Mouse (Mus musculus) lung, adult 2 months (tissue): ENCODE measurements around the gene Anapc7. TPM values are rescaled to one million over a fixed set of nuclear protein-coding genes. Genes with fewer than 3 reads are reported as not detected.
"Not testable (repeated sequence)": the region's sequence is repeated elsewhere in the genome, so short reads cannot be mapped to it uniquely, and the experiment has no call there.

ENCODE experiments used
- DNase-seq: peaks from one replicate; pipeline ENCODE4 v3.0.0; 2022
- H3K4me1 ChIP-seq: fragments of 200-500 bp; 2 replicates; pipeline ENCODE4 v1.6.1; 2011; ENCODE audit warnings: low read length; ENCODE audit not compliant: control insufficient read depth, insufficient read depth
- H3K4me3 ChIP-seq: fragments of 200-500 bp; replicated peaks from 2 replicates; pipeline ENCODE3; 2011; ENCODE audit warnings: low read depth, mild to moderate bottlenecking, control low read depth, low read length; ENCODE audit errors: extremely low read depth
- CTCF ChIP-seq: fragments of 200-500 bp; IDR thresholded peaks from 2 replicates; pipeline ENCODE4 v1.5.1; 2011; ENCODE audit warnings: mild to moderate bottlenecking, low read length, control low read depth; ENCODE audit not compliant: insufficient read depth
- POLR2A ChIP-seq: fragments of 200-500 bp; IDR thresholded peaks from 2 replicates; pipeline ENCODE4 v1.6.1; 2011; ENCODE audit warnings: low read depth, mild to moderate bottlenecking, control low read depth, low read length, borderline replicate concordance; ENCODE audit errors: extremely low read depth
- WGBS: fragments of 180-500 bp; shearing (Covaris S2); methylation state at CpG from one replicate; pipeline ENCODE4 v1.1.7; 2018; 5-methylcytosine and 5-hydroxymethylcytosine counted together
- polyA plus RNA-seq: library from polyadenylated mRNA; depleted of rRNA; stranded (reverse); fragments of >200 nt; gene quantifications from 2 replicates; pipeline ENCODE4 v1.2.3, GENCODE M21; 2012

The Anapc7 gene
- polyA plus RNA-seq, 1 experiment, result 20.5 TPM

GRCm38 (mm10) chr5:122402160-122402559 is 19.3 kb upstream of the Anapc7 start:
- no peak for TF ChIP-seq POLR2A
- TF ChIP-seq CTCF, result no peak
- WGBS, result 64% methylated on average over 13 of the region's 13 CpGs
- DNase-seq, result no peak
- Histone ChIP-seq H3K4me3 (no peak overlapping the region), H3K4me1 (peaks cover 14% of the 10 kb centered on the region)

- no peak overlapping the region for H3K4me3 ChIP-seq
- WGBS, result 76% methylated on average over 5 of the region's 5 CpGs
- DNase-seq, result no peak
- peaks cover 9% of the 10 kb centered on the region for H3K4me1 ChIP-seq
- TF ChIP-seq CTCF, result no peak
- no peak for TF ChIP-seq POLR2A
These were observed 18.7 kb upstream of the Anapc7 start for GRCm38 (mm10) chr5:122402772-122403171.

DNA sequence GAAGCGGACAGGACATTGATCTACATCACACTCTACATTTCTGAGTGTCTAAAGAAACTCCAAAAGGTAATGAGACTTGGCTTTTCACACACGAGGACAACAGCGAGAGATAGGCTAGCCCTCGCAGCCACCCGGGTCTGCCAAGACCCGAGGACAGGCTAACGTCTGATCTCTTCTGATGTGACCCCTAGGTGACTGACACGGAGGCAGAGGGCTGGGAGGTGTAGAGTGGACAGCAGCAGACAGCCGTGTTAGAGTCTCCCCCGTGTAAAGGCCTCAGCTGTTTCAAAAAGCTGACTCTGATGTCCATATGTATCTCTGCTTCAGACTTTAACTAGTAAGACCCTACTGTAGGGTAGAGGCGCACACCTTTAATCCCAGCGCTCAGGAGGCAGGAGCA is 18.1 kb upstream of the Anapc7 start:
- DNase-seq, result no peak
- no peak for TF ChIP-seq POLR2A
- TF ChIP-seq CTCF, result no peak
- peaks cover 5% of the 10 kb centered on the region for H3K4me1 ChIP-seq
- no peak overlapping the region for H3K4me3 ChIP-seq
- 90% methylated on average over 12 of the region's 12 CpGs for WGBS

DNA sequence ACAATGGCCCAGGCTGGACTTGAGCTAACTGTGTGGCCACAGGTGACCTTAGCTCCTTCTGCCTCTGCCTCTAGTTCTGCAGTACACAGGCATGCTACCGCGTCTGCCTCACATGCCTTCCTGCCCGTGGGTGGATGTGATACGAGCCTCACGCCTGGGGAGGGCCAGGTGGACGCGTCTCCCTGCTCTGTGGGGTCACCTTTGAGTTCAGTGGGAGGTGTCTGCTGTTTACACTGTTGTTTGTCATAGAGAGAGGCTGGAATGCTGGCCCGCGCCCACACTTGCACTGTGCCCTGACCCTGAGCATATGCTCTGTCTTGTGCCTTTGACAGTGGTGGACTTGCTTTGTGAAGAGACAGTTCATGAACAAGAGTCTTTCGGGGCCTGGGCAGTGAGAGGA is 16.0 kb upstream of the Anapc7 start:
- no peak for DNase-seq
- no peak overlapping the region for H3K4me3 ChIP-seq
- TF ChIP-seq CTCF, result no peak
- TF ChIP-seq POLR2A, result no peak
- peaks cover 3% of the 10 kb centered on the region for H3K4me1 ChIP-seq
- 96% methylated on average over 10 of the region's 10 CpGs for WGBS

GRCm38 (mm10) chr5:122409692-122410645 is 11.5 kb upstream of the Anapc7 start:
- no peak for DNase-seq
- Histone ChIP-seq H3K4me1 (no peaks in the 10 kb centered on the region), H3K4me3 (no peak overlapping the region)
- 89% methylated on average over 19 of the region's 19 CpGs for WGBS
- no peak for TF ChIP-seq POLR2A
- TF ChIP-seq CTCF, result no peak

DNA sequence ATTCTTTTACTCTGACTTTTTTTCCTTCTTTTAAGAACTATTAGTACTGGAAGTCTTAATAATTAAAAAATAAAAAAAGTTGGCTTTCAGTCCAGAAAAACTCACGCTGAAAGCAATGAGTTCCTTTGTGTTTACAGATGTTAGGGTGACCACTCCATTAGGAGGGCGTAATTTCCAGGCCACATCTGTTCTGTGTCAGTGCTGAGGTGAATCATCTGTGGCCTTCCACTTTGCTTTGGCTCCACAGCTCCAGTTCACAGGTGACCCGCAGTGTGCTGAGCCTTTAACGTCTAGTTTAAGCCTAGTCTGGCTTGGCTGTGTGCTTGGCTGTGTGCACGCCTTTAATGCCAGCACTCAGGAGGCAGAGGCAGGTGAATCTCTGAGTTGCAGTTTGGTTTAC is 9.6 kb upstream of the Anapc7 start:
- no peak overlapping the region for H3K4me3 ChIP-seq
- WGBS, result 67% methylated on average over 5 of the region's 5 CpGs
- no peaks in the 10 kb centered on the region for H3K4me1 ChIP-seq
- no peak for DNase-seq
- no peak for TF ChIP-seq CTCF
- no peak for TF ChIP-seq POLR2A

DNA sequence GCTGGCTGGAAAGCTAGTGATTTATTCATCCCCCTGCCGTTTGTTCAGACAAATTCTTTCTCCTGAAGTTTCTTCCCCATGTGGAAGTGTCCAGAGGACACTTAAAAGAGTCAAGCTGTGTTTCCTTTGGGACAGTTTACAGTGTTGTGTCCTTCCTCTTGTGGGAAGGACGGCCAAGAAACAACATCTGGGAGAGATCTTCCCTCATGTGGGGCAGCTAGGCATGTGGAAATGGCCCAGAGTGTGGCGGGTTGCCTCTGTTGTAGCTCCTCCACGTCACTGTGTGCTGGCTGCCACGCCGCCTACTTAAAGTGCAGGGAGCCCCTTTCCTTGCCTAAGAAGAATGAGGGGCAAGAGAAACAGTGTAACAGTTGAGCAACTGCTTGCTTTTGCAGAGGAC is 8.7 kb upstream of the Anapc7 start:
- no peaks in the 10 kb centered on the region for H3K4me1 ChIP-seq
- TF ChIP-seq CTCF (no peak), POLR2A (no peak)
- no peak for DNase-seq
- H3K4me3 ChIP-seq, result no peak overlapping the region
- 32% methylated on average over 6 of the region's 6 CpGs for WGBS

DNA sequence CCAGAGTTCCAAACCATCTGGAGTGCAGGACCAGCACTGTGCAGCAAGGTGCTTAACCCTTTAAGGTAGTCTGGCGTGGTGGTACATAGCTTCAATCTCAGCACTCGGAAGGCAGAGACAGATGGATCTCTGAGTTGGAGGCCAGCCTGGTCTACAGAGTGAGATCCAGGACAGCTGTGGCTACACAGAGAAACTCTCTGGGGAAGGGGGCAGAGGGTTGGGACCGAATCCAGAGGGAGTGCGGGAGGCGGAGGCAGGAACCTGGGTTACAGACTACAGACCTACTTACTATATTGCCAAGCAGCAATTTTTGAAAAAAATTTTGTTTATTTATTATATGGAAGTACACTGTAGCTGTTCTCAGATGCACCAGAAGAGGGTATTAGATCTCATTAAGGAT is 7.1 kb upstream of the Anapc7 start:
- WGBS, result 86% methylated on average over 5 of the region's 5 CpGs
- H3K4me1 ChIP-seq, result no peaks in the 10 kb centered on the region
- no peak for DNase-seq
- no peak overlapping the region for H3K4me3 ChIP-seq
- no peak for TF ChIP-seq CTCF

DNA sequence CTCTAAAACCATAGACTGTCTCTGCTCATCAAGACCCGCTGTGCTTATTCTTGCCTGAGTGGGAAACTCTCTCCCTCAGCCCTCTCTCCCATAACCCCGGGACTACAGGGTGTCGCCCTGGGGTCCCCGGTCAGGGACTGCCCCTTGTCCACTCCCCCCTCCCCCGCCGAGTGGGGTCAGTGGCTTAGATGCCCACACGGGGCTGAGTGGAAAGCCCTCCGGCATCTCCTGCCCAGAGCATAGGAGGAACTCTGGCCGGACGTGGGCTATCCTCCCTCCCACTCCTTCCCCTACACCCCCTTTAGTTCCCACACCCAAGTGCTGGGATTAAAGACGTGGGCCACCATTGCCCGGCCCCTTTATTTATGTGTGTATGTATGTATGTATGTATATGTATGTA is 6.0 kb upstream of the Anapc7 start:
- 88% methylated on average over 12 of the region's 12 CpGs for WGBS
- no peaks in the 10 kb centered on the region for H3K4me1 ChIP-seq
- DNase-seq, result no peak
- TF ChIP-seq CTCF (no peak), POLR2A (no peak)
- H3K4me3 ChIP-seq, result no peak overlapping the region

DNA sequence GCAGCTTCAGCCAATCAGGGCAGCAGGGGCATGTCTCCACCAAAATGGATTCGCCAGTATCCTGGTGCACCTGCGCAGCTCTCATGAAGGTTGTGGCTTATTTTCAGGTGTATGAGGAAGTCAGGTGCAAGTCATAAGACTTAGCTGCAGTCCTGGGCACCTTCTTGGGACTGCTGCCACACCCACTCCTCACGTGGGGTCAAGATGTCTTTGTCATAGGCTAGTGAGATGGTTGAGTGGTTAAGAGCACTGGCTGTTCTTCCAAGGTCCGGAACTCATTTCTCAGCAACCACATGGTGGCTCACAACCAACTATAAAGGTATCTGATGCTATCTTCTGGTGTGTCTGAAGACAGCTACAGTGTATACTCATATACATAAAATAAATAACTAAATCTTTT is 817 bp upstream of the Anapc7 start:
- WGBS, result 56% methylated on average over 4 of the region's 4 CpGs
- DNase-seq, H3K4me1 ChIP-seq, H3K4me3 ChIP-seq: not testable (repeated sequence)
